Mouse (Mus musculus) midbrain, postnatal 0 days (tissue): Measurements from ENCODE around the gene Acap1. TPM values are rescaled to one million over a fixed set of nuclear protein-coding genes. Genes with fewer than 3 reads are reported as not detected.
A peak's percentile ranks its signal among the peaks of the same experiment; 100 is the strongest.

Experiments used
- ATAC-seq: fragments of 200-750 bp; cut with Nextera tagmentation; 2 replicates; pipeline ENCODE4 v1.8.0; 2017; ENCODE audit warnings: moderate number of reproducible peaks, mild to moderate bottlenecking, moderate TSS enrichment, moderate library complexity; ENCODE audit not compliant: low FRiP score
- DNase-seq: peaks from one replicate; pipeline ENCODE4 v3.0.0-alpha.2; 2015; ENCODE audit warnings: low spot score
- H3K27ac ChIP-seq: fragments of 300-500 bp; sonication (generic); 2 replicates; pipeline ENCODE4 v1.5.1; 2014; ENCODE audit warnings: low read depth, mild to moderate bottlenecking, low read length, mixed read lengths
- H3K27me3 ChIP-seq: fragments of 300-500 bp; sonication (generic); 2 replicates; pipeline ENCODE4 v1.6.1; 2014; ENCODE audit warnings: low read length, control low read depth, mixed read lengths; ENCODE audit not compliant: insufficient read depth
- H3K36me3 ChIP-seq: fragments of 300-500 bp; sonication (generic); 2 replicates; pipeline ENCODE4 v1.6.1; 2014; ENCODE audit warnings: low read length, control low read depth, mixed read lengths; ENCODE audit not compliant: insufficient read depth
- H3K4me1 ChIP-seq: fragments of 300-500 bp; sonication (generic); 2 replicates; pipeline ENCODE4 v1.6.1; 2014; ENCODE audit warnings: mild to moderate bottlenecking, control low read depth, antibody characterized with exemption, low read length, mixed read lengths; ENCODE audit not compliant: insufficient read depth
- H3K4me2 ChIP-seq: fragments of 300-500 bp; sonication (generic); 2 replicates; pipeline ENCODE4 v1.6.1; 2014; ENCODE audit warnings: low read depth, mild to moderate bottlenecking, low read length, mixed read lengths; ENCODE audit not compliant: poor library complexity, severe bottlenecking
- H3K4me3 ChIP-seq: fragments of 300-500 bp; sonication (generic); 2 replicates; pipeline ENCODE4 v1.5.1; 2014; ENCODE audit warnings: low read depth, mild to moderate bottlenecking, low read length, moderate library complexity
- H3K9ac ChIP-seq: fragments of 300-500 bp; sonication (generic); replicated peaks from 2 replicates; pipeline ENCODE4 v1.6.1; 2014; ENCODE audit warnings: mild to moderate bottlenecking, low read length, moderate library complexity, mixed read lengths; ENCODE audit not compliant: poor library complexity, severe bottlenecking
- H3K9me3 ChIP-seq: fragments of 300-500 bp; sonication (generic); 2 replicates; pipeline ENCODE4 v1.6.1; 2016; ENCODE audit warnings: low read length, control low read depth
- CTCF ChIP-seq: IDR thresholded peaks from 2 replicates; pipeline ENCODE4 v1.5.1; 2016; ENCODE audit warnings: antibody characterized with exemption, mild to moderate bottlenecking
- WGBS: fragments of 180-500 bp; shearing (Covaris S2); extraction: QIAGEN DNeasy Blood & Tissue Kit; methylation state at CpG from one replicate; pipeline ENCODE4 v1.1.7; 2014; 5-methylcytosine and 5-hydroxymethylcytosine counted together
- polyA plus RNA-seq: library from polyadenylated mRNA; unstranded; fragments of >200 nt; fragmentation: Nextera tagmentation; extraction: Ambion mirVana; gene quantifications from 2 replicates; pipeline ENCODE4 v1.2.1, GENCODE M21; 2015
- total RNA-seq: library from RNA; depleted of rRNA; stranded (reverse); fragments of >200 nt; gene quantifications from 2 replicates; pipeline ENCODE4 v1.2.3, GENCODE M21; 2014; rRNA removed

Acap1 gene
- total RNA-seq (0.66 TPM in 1 of 2 replicates, not detected in the other), polyA plus RNA-seq (0.14 TPM in 1 of 2 replicates, not detected in the other)

DNA sequence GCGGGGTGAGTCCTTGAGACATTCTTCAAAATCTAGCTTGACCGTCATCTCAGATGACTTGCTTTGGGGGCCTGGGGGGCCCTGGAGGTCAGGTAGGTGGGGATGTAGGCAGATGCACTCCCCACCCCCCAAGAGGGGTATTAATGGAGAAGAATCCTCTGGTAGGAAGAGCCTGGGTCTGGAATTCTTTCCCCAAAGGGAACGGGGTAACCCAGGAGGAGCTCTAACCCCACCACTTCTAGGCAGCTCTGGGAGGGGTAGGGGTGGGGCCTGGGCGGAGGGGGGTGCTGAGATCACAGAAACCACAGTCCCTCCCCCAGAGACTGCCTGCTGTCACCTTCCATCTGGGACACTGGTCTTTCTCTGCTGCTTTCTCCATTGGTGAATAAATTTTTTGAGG is at the start of gene Acap1:
Acap1 (minus strand) TSS at position 249 of the 400 bp plus-strand sequence.
- Histone ChIP-seq H3K4me1 (peaks cover 6% of the 10 kb centered on the region; the same call in 1 of the 2 replicates), H3K9me3 (no peaks in the 10 kb centered on the region), H3K36me3 (no peaks in the 10 kb centered on the region), H3K27me3 (no peaks in the 10 kb centered on the region), H3K4me2 (no peak within 1 kb of the TSS), H3K4me3 (no peak within 1 kb of the TSS), H3K27ac (no peak within 1 kb of the TSS), H3K9ac (no peak within 1 kb of the TSS)
- WGBS: 73% methylated on average over 4 of the region's 4 CpGs
- DNase-seq (no peak), ATAC-seq (no peak)
- no peak for TF ChIP-seq CTCF

DNA sequence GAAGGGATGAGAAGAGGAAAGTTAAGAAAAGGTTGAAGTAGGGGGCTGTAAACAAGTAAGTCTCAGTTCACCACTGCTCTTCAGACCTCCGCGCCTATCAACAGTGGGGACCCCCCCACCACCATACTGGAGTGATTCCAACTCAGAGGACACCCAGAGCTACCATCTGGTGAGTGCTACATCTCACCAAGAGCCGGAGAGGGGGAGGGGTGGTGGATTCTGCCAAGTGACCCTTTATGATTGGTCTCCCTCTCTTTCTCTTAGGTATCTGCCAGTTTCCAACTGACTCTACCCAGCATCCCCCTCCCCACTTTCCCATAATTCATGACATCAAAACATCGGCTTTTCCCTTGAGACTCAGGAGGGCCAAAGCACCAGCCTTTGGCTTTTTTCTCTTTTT is 45.6 kb upstream of the Acap1 start:
- DNase-seq (peak; percentile 64), ATAC-seq (no peak)
- TF ChIP-seq CTCF: no peak
- H3K4me3 ChIP-seq: no peak overlapping the region
- H3K27me3 ChIP-seq: peaks cover 3% of the 10 kb centered on the region; the same call in 1 of the 2 replicates
- H3K9ac ChIP-seq: no peak overlapping the region
- H3K36me3 ChIP-seq: no peaks in the 10 kb centered on the region
- no peaks in the 10 kb centered on the region for H3K9me3 ChIP-seq
- H3K27ac ChIP-seq: no peak overlapping the region
- no peaks in the 10 kb centered on the region for H3K4me1 ChIP-seq
- no peak overlapping the region for H3K4me2 ChIP-seq
- 86% methylated on average over 4 of the region's 4 CpGs for WGBS

DNA sequence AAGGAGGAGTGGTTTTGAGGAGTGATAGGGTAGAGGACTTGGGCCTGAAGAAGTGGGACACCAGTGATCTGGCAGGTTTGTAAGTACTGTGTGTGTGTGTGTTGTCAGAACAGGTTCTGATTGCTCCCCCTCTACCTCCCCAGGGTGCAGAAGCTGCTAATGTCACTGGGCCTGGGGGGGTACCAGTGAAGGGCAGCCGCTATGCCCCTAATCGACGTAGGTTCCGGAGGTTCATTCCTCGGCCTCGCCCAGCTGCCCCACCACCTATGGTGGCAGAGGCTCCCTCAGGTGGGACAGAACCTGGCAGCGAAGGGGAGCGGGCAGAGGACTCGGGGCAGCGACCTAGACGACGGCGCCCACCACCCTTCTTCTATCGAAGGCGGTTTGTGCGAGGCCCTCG is 44.4 kb upstream of the Acap1 start:
- H3K4me2 ChIP-seq: no peak overlapping the region
- no peak overlapping the region for H3K4me3 ChIP-seq
- no peak overlapping the region for H3K9ac ChIP-seq
- no peak for ATAC-seq
- 95% methylated on average over 17 of the region's 17 CpGs for WGBS
- no peaks in the 10 kb centered on the region for H3K4me1 ChIP-seq
- H3K27me3 ChIP-seq: peaks cover 3% of the 10 kb centered on the region; the same call in 1 of the 2 replicates
- no peak for DNase-seq
- no peaks in the 10 kb centered on the region for H3K9me3 ChIP-seq
- TF ChIP-seq CTCF: no peak
- H3K36me3 ChIP-seq: no peaks in the 10 kb centered on the region
- H3K27ac ChIP-seq: no peak overlapping the region

DNA sequence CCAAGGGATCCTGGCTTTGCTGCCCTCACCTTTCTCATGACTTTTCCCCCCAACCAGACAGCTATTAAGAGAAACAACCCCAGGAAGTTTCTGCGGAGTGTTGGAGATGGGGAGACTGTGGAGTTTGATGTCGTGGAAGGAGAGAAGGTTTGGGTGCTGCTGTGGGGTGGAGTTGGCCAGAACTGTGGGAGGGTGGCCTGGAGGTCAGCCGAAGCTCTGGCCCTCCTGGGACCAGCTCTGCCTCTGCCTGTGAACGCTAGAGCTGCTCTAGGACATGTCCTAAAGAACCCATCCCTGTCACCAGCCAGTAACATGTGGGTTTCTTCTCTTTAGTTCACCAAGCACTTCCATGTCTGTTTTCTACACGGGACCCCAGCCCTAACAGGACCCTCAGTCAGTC is 43.8 kb upstream of the Acap1 start:
- ATAC-seq (no peak), DNase-seq (no peak)
- H3K36me3 ChIP-seq: no peaks in the 10 kb centered on the region
- no peak overlapping the region for H3K27ac ChIP-seq
- 74% methylated on average over 5 of the region's 5 CpGs for WGBS
- H3K9ac ChIP-seq: no peak overlapping the region
- TF ChIP-seq CTCF: no peak
- H3K9me3 ChIP-seq: no peaks in the 10 kb centered on the region
- H3K4me3 ChIP-seq: no peak overlapping the region
- no peaks in the 10 kb centered on the region for H3K4me1 ChIP-seq
- H3K4me2 ChIP-seq: no peak overlapping the region
- peaks cover 3% of the 10 kb centered on the region; the same call in 1 of the 2 replicates for H3K27me3 ChIP-seq

DNA sequence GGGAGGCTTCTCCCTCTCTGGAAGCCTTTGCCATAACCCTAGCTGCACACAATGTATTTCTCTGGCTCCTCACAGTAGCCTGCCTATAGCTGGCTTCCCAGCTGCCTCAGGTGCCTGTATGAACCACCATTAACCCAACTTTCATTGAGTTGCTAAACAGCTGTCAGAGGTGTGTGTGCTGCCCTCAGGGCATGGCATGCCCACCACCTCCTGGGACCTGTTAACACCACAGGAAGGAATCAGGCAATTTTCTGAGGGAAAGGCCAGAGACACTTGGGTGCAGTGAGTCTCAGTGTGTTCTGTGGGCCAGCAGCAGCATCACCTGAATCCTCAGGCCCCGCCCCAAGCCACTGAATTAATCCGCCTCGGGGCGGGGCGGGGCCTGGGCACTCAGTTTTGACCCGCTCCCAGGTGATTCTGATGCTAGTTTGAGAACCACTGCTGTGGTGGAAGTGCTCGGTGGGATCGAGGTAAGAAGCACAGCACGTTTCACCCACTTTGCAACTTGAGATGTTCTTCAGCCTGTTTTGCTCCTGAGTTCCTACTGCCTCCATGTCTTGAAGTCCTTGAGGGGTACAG is 43.2 kb upstream of the Acap1 start:
- WGBS: 21% methylated on average over 9 of the region's 9 CpGs

DNA sequence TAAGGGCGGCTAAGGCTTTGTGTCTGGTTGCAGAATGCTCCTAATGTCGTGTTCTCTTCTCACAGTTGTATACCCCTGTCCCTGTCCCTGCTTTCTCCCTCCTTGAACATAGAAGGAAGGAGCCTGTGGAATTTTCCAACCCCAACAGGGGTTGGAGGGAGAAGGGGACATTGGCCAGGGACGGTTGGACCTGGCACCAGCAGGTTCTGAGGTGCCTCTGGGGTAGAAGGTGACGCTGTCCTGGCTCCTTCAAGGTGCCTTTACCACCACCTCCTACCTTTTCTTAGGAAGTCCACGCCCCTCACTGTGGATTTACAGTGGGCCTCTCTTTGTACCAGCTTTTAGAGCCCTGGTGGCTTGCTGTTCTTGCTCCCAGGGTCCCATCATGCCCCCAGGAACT is 42.5 kb upstream of the Acap1 start:
- no peak for ATAC-seq
- no peak for TF ChIP-seq CTCF
- Histone ChIP-seq H3K9ac (no peak overlapping the region), H3K4me1 (no peaks in the 10 kb centered on the region), H3K4me2 (no peak overlapping the region), H3K36me3 (no peaks in the 10 kb centered on the region), H3K27me3 (peaks cover 3% of the 10 kb centered on the region; the same call in 1 of the 2 replicates), H3K27ac (no peak overlapping the region), H3K9me3 (no peaks in the 10 kb centered on the region), H3K4me3 (no peak overlapping the region)
- 71% methylated on average over 5 of the region's 5 CpGs for WGBS
- no peak for DNase-seq

More for the DNA sequence above, 43.2 kb upstream of the Acap1 start:
- DNase-seq: no peak
- Histone ChIP-seq H3K9me3 (no peaks in the 10 kb centered on the region), H3K4me1 (no peaks in the 10 kb centered on the region), H3K4me2 (no peak overlapping the region), H3K27me3 (peaks cover 3% of the 10 kb centered on the region; the same call in 1 of the 2 replicates), H3K36me3 (no peaks in the 10 kb centered on the region), H3K9ac (no peak overlapping the region), H3K27ac (no peak overlapping the region), H3K4me3 (no peak overlapping the region)
- no peak for ATAC-seq
- no peak for TF ChIP-seq CTCF
